Mouse (Mus musculus) forebrain, embryonic 11.5 days (tissue): Measurements from ENCODE around the gene Sept5. TPM values are rescaled to one million over a fixed set of nuclear protein-coding genes. Genes with fewer than 3 reads are reported as not detected.
A peak's percentile ranks its signal among the peaks of the same experiment; 100 is the strongest.

Experiments used
- ATAC-seq: fragments of 200-750 bp; cut with Nextera tagmentation; replicated peaks from 2 replicates; pipeline ENCODE4 v1.8.0; 2017; ENCODE audit warnings: moderate TSS enrichment; ENCODE audit not compliant: low FRiP score
- DNase-seq: peaks from one replicate; pipeline ENCODE4 v3.0.0-alpha.2; 2017; ENCODE audit warnings: low spot score
- H3K27ac ChIP-seq: fragments of 300-500 bp; sonication (generic); 2 replicates; pipeline ENCODE4 v1.5.1; 2014; ENCODE audit warnings: low read depth, low read length
- H3K27me3 ChIP-seq: fragments of 300-500 bp; sonication (generic); 2 replicates; pipeline ENCODE4 v1.6.1; 2014; ENCODE audit warnings: mild to moderate bottlenecking, low read length, mixed read lengths; ENCODE audit not compliant: control insufficient read depth, insufficient read depth
- H3K36me3 ChIP-seq: fragments of 300-500 bp; sonication (generic); 2 replicates; pipeline ENCODE4 v1.6.1; 2014; ENCODE audit warnings: mild to moderate bottlenecking, low read length, moderate library complexity, mixed read lengths; ENCODE audit not compliant: control insufficient read depth, insufficient read depth
- H3K4me1 ChIP-seq: fragments of 300-500 bp; sonication (generic); replicated peaks from 2 replicates; pipeline ENCODE4 v1.6.1; 2014; ENCODE audit warnings: low read length, mixed read lengths; ENCODE audit not compliant: control insufficient read depth, insufficient read depth
- H3K4me2 ChIP-seq: fragments of 300-500 bp; sonication (generic); 2 replicates; pipeline ENCODE4 v1.6.1; 2014; ENCODE audit warnings: low read depth, mild to moderate bottlenecking, low read length, moderate library complexity, mixed read lengths; ENCODE audit not compliant: severe bottlenecking
- H3K4me3 ChIP-seq: fragments of 300-500 bp; sonication (generic); 2 replicates; pipeline ENCODE4 v1.5.1; 2014; ENCODE audit warnings: low read depth, low read length
- H3K9ac ChIP-seq: fragments of 300-500 bp; sonication (generic); 2 replicates; pipeline ENCODE4 v1.6.1; 2014; ENCODE audit warnings: low read length
- H3K9me3 ChIP-seq: fragments of 300-500 bp; sonication (generic); 2 replicates; pipeline ENCODE4 v1.6.1; 2016; ENCODE audit warnings: low read length, mixed read lengths; ENCODE audit not compliant: control insufficient read depth
- whole genome bisulfite sequencing: fragments of 180-500 bp; shearing (Covaris S2); extraction: QIAGEN DNeasy Blood & Tissue Kit; methylation state at CpG from one replicate; pipeline ENCODE4 v1.1.7; 2014; 5-methylcytosine and 5-hydroxymethylcytosine counted together
- polyA plus RNA-seq: library from polyadenylated mRNA; unstranded; fragments of >200 nt; fragmentation: Nextera tagmentation; extraction: Ambion mirVana; gene quantifications from 2 replicates; pipeline ENCODE4 v1.2.1, GENCODE M21; 2014

Sept5 gene
- 44.2 and 48.2 TPM in 2 replicates for polyA plus RNA-seq

GRCm38 (mm10) chr16:18629390-18630231, at the start of gene Sept5:
Gene Sept5, minus strand, starts transcription at chr16:18629954.
- H3K9me3 ChIP-seq = no peaks in the 10 kb centered on the region
- DNase-seq (peak; percentile 84), ATAC-seq (peak; percentile 63)
- H3K36me3 ChIP-seq = no peaks in the 10 kb centered on the region
- H3K27ac ChIP-seq = peak within 1 kb of the TSS; percentile 25; the same call in 1 of the 2 replicates
- WGBS = 1% methylated on average over 79 of the region's 93 CpGs
- H3K4me1 ChIP-seq = peaks cover 6% of the 10 kb centered on the region
- H3K4me3 ChIP-seq = peak within 1 kb of the TSS; percentile 73
- peak within 1 kb of the TSS; percentile 89 for H3K9ac ChIP-seq
- H3K27me3 ChIP-seq = peaks cover 36% of the 10 kb centered on the region
- H3K4me2 ChIP-seq = peak within 1 kb of the TSS; percentile 91

GRCm38 (mm10) chr16:18679112-18679511, 49.4 kb upstream of the Sept5 start:
- H3K27me3 ChIP-seq = no peaks in the 10 kb centered on the region
- WGBS = 48% methylated on average over 5 of the region's 5 CpGs
- H3K4me1 ChIP-seq = no peaks in the 10 kb centered on the region
- H3K9me3 ChIP-seq = no peaks in the 10 kb centered on the region
- H3K9ac ChIP-seq = no peak overlapping the region
- H3K27ac ChIP-seq = no peak overlapping the region
- DNase-seq (no peak), ATAC-seq (no peak)
- H3K4me3 ChIP-seq = no peak overlapping the region
- no peak overlapping the region for H3K4me2 ChIP-seq
- no peaks in the 10 kb centered on the region for H3K36me3 ChIP-seq

- ATAC-seq = no peak
- DNase-seq = peak; percentile 80
- no peak overlapping the region for H3K9ac ChIP-seq
- no peak overlapping the region for H3K27ac ChIP-seq
- H3K27me3 ChIP-seq = no peaks in the 10 kb centered on the region
- H3K4me1 ChIP-seq = no peaks in the 10 kb centered on the region
- no peak overlapping the region for H3K4me2 ChIP-seq
- WGBS = 33% methylated on average over 17 of the region's 17 CpGs
- no peaks in the 10 kb centered on the region for H3K9me3 ChIP-seq
- no peaks in the 10 kb centered on the region for H3K36me3 ChIP-seq
- no peak overlapping the region for H3K4me3 ChIP-seq
Observed at GRCm38 (mm10) chr16:18677746-18678679, 48.3 kb upstream of the Sept5 start.

- H3K4me2 ChIP-seq = no peak overlapping the region
- no peak overlapping the region for H3K27ac ChIP-seq
- DNase-seq (no peak), ATAC-seq (no peak)
- no peaks in the 10 kb centered on the region for H3K9me3 ChIP-seq
- no peaks in the 10 kb centered on the region for H3K36me3 ChIP-seq
- H3K4me3 ChIP-seq = no peak overlapping the region
- no peaks in the 10 kb centered on the region for H3K27me3 ChIP-seq
- no peaks in the 10 kb centered on the region for H3K4me1 ChIP-seq
- WGBS = 82% methylated on average over 3 of the region's 3 CpGs
- H3K9ac ChIP-seq = no peak overlapping the region
Observed at GRCm38 (mm10) chr16:18673005-18673404, 43.3 kb upstream of the Sept5 start.

- H3K9ac ChIP-seq = no peak overlapping the region
- DNase-seq = no peak
- no peaks in the 10 kb centered on the region for H3K4me1 ChIP-seq
- 78% methylated on average over 5 of the region's 5 CpGs for WGBS
- no peak overlapping the region for H3K4me3 ChIP-seq
- no peaks in the 10 kb centered on the region for H3K27me3 ChIP-seq
- no peak overlapping the region for H3K4me2 ChIP-seq
- H3K27ac ChIP-seq = no peak overlapping the region
- H3K36me3 ChIP-seq = no peaks in the 10 kb centered on the region
- no peak for ATAC-seq
- H3K9me3 ChIP-seq = no peaks in the 10 kb centered on the region
Observed at GRCm38 (mm10) chr16:18672027-18672426, 42.3 kb upstream of the Sept5 start.

- ATAC-seq (no peak), DNase-seq (no peak)
- no peak overlapping the region for H3K27ac ChIP-seq
- H3K4me3 ChIP-seq = no peak overlapping the region
- H3K27me3 ChIP-seq = no peaks in the 10 kb centered on the region
- no peaks in the 10 kb centered on the region for H3K36me3 ChIP-seq
- no peak overlapping the region for H3K4me2 ChIP-seq
- no peak overlapping the region for H3K9ac ChIP-seq
- no peaks in the 10 kb centered on the region for H3K9me3 ChIP-seq
- H3K4me1 ChIP-seq = no peaks in the 10 kb centered on the region
- WGBS = 71% methylated on average over 6 of the region's 6 CpGs
Observed at GRCm38 (mm10) chr16:18669914-18670313, 40.2 kb upstream of the Sept5 start.

GRCm38 (mm10) chr16:18658597-18658996, 28.8 kb upstream of the Sept5 start:
- Histone ChIP-seq H3K27me3 (no peaks in the 10 kb centered on the region), H3K4me2 (no peak overlapping the region), H3K4me1 (no peaks in the 10 kb centered on the region), H3K4me3 (no peak overlapping the region), H3K9ac (no peak overlapping the region), H3K27ac (no peak overlapping the region), H3K36me3 (no peaks in the 10 kb centered on the region), H3K9me3 (no peaks in the 10 kb centered on the region)
- ATAC-seq (no peak), DNase-seq (no peak)
- 79% methylated on average over 4 of the region's 4 CpGs for WGBS

- no peaks in the 10 kb centered on the region for H3K36me3 ChIP-seq
- no peaks in the 10 kb centered on the region for H3K4me1 ChIP-seq
- H3K27ac ChIP-seq = no peak overlapping the region
- no peak overlapping the region for H3K9ac ChIP-seq
- DNase-seq = no peak
- no peaks in the 10 kb centered on the region for H3K27me3 ChIP-seq
- H3K9me3 ChIP-seq = no peaks in the 10 kb centered on the region
- H3K4me2 ChIP-seq = no peak overlapping the region
- ATAC-seq = no peak
- 69% methylated on average over 5 of the region's 5 CpGs for WGBS
- no peak overlapping the region for H3K4me3 ChIP-seq
Observed at GRCm38 (mm10) chr16:18655372-18656098, 25.8 kb upstream of the Sept5 start.
